Mouse (Mus musculus): ENCODE results near the gene Aip.

The Aip gene

GRCm38 (mm10) chr19:4113186-4113805, 12.4 kb downstream of the Aip start:
- DNase-seq (ENCODE audit: low spot score) = peak; percentile 73

- no peak for DNase-seq (ENCODE audit: low spot score)
Observed at GRCm38 (mm10) chr19:4112063-4112960, 13.3 kb downstream of the Aip start.

GRCm38 (mm10) chr19:4108535-4108934, 17.1 kb downstream of the Aip start:
- DNase-seq (ENCODE audit: low spot score) = no peak

GRCm38 (mm10) chr19:4106654-4107053, 19.0 kb downstream of the Aip start:
- no peak for DNase-seq (ENCODE audit: low spot score)

GRCm38 (mm10) chr19:4104675-4105194, 20.9 kb downstream of the Aip start:
- no peak for DNase-seq (ENCODE audit: low spot score)

- DNase-seq (ENCODE audit: low spot score) = no peak
Observed at GRCm38 (mm10) chr19:4103792-4104191, 21.9 kb downstream of the Aip start.

- DNase-seq (ENCODE audit: low spot score) = no peak
Observed at GRCm38 (mm10) chr19:4103294-4103693, 22.4 kb downstream of the Aip start.

GRCm38 (mm10) chr19:4102626-4103025, 23.0 kb downstream of the Aip start:
- no peak for DNase-seq (ENCODE audit: low spot score)

- no peak for DNase-seq (ENCODE audit: low spot score)
Observed at GRCm38 (mm10) chr19:4102049-4102448, 23.6 kb downstream of the Aip start.

GRCm38 (mm10) chr19:4101466-4101865, 24.2 kb downstream of the Aip start:
- DNase-seq (ENCODE audit: low spot score) = no peak

GRCm38 (mm10) chr19:4100718-4101261, 24.9 kb downstream of the Aip start:
- DNase-seq (ENCODE audit: low spot score) = no peak

GRCm38 (mm10) chr19:4099837-4100717, 25.6 kb downstream of the Aip start, which contains the start of gene Pitpnm1:
TSS of gene Pitpnm1 (plus strand) at chr19:4099998.
- DNase-seq (ENCODE audit: low spot score) = no peak

- DNase-seq (ENCODE audit: low spot score) = peak; percentile 87
Observed at GRCm38 (mm10) chr19:4099056-4099455, 26.6 kb downstream of the Aip start.

GRCm38 (mm10) chr19:4098426-4098825, 27.2 kb downstream of the Aip start:
- no peak for DNase-seq (ENCODE audit: low spot score)

GRCm38 (mm10) chr19:4097441-4097825, 28.2 kb downstream of the Aip start:
- peak; percentile 51 for DNase-seq (ENCODE audit: low spot score)

GRCm38 (mm10) chr19:4096642-4097440, 28.8 kb downstream of the Aip start, which contains the start of gene Cdk2ap2:
TSS of gene Cdk2ap2 (plus strand) at chr19:4097182.
- DNase-seq (ENCODE audit: low spot score) = peak; percentile 100

GRCm38 (mm10) chr19:4095802-4096201, 29.9 kb downstream of the Aip start:
- DNase-seq (ENCODE audit: low spot score) = no peak

- DNase-seq (ENCODE audit: low spot score) = no peak
Observed at GRCm38 (mm10) chr19:4094774-4095303, 30.8 kb downstream of the Aip start.

GRCm38 (mm10) chr19:4094348-4094747, 31.3 kb downstream of the Aip start:
- DNase-seq (ENCODE audit: low spot score) = no peak

GRCm38 (mm10) chr19:4093772-4094171, 31.9 kb downstream of the Aip start:
- no peak for DNase-seq (ENCODE audit: low spot score)

- DNase-seq (ENCODE audit: low spot score) = no peak
Observed at GRCm38 (mm10) chr19:4092750-4093149, 32.9 kb downstream of the Aip start.
